Mouse (Mus musculus) intestine, postnatal 0 days (tissue): ENCODE data around the gene Grik5. TPM values are rescaled to one million over a fixed set of nuclear protein-coding genes. Genes with fewer than 3 reads are reported as not detected.
"Not testable (repeated sequence)": the region's sequence is repeated elsewhere in the genome, so short reads cannot be mapped to it uniquely, and the experiment has no call there.

Experiments used
- ATAC-seq: fragments of 200-750 bp; cut with Nextera tagmentation; 2 replicates; pipeline ENCODE4 v1.8.0; 2017; ENCODE audit warnings: mild to moderate bottlenecking, moderate TSS enrichment, moderate library complexity
- H3K27ac ChIP-seq: fragments of 300-500 bp; sonication (generic); 2 replicates; pipeline ENCODE4 v1.5.1; 2014; ENCODE audit warnings: mild to moderate bottlenecking, low read depth, low read length, moderate library complexity
- H3K27me3 ChIP-seq: fragments of 300-500 bp; sonication (generic); replicated peaks from 2 replicates; pipeline ENCODE4 v1.6.1; 2014; ENCODE audit warnings: low read length, mixed read lengths; ENCODE audit not compliant: control insufficient read depth, insufficient read depth
- H3K36me3 ChIP-seq: fragments of 300-500 bp; sonication (generic); 2 replicates; pipeline ENCODE4 v1.6.1; 2014; ENCODE audit warnings: mild to moderate bottlenecking, moderate library complexity; ENCODE audit not compliant: control insufficient read depth, insufficient read depth
- H3K4me1 ChIP-seq: fragments of 300-500 bp; sonication (generic); replicated peaks from 2 replicates; pipeline ENCODE4 v1.6.1; 2014; ENCODE audit warnings: antibody characterized with exemption, low read length, mixed read lengths; ENCODE audit not compliant: control insufficient read depth, insufficient read depth
- H3K4me2 ChIP-seq: fragments of 300-500 bp; sonication (generic); replicated peaks from 2 replicates; pipeline ENCODE4 v1.6.1; 2014; ENCODE audit warnings: low read depth, mild to moderate bottlenecking, moderate library complexity
- H3K4me3 ChIP-seq: fragments of 300-500 bp; sonication (generic); 2 replicates; pipeline ENCODE4 v1.5.1; 2014; ENCODE audit warnings: low read depth, low read length
- H3K9ac ChIP-seq: fragments of 300-500 bp; sonication (generic); 2 replicates; pipeline ENCODE4 v1.6.1; 2014; ENCODE audit warnings: mild to moderate bottlenecking, low read depth, low read length
- H3K9me3 ChIP-seq: fragments of 300-500 bp; sonication (generic); 2 replicates; pipeline ENCODE4 v1.6.1; 2016; ENCODE audit warnings: mixed run types; ENCODE audit not compliant: control insufficient read depth
- CTCF ChIP-seq: sonication (generic); IDR thresholded peaks from 2 replicates; pipeline ENCODE4 v1.5.1; 2016; ENCODE audit warnings: low read depth, mild to moderate bottlenecking, control low read depth, antibody characterized with exemption, moderate library complexity
- WGBS: fragments of 180-500 bp; shearing (Covaris S2); extraction: QIAGEN DNeasy Blood & Tissue Kit; methylation state at CpG from one replicate; pipeline ENCODE4 v1.1.7; 2014; 5-methylcytosine and 5-hydroxymethylcytosine counted together
- polyA plus RNA-seq: library from polyadenylated mRNA; unstranded; fragments of >200 nt; fragmentation: Nextera tagmentation; extraction: Ambion mirVana; gene quantifications from 2 replicates; pipeline ENCODE4 v1.2.1, GENCODE M21; 2015

The Grik5 gene
- polyA plus RNA-seq, 1 experiment from 2014 or later, result 1.3 TPM

DNA sequence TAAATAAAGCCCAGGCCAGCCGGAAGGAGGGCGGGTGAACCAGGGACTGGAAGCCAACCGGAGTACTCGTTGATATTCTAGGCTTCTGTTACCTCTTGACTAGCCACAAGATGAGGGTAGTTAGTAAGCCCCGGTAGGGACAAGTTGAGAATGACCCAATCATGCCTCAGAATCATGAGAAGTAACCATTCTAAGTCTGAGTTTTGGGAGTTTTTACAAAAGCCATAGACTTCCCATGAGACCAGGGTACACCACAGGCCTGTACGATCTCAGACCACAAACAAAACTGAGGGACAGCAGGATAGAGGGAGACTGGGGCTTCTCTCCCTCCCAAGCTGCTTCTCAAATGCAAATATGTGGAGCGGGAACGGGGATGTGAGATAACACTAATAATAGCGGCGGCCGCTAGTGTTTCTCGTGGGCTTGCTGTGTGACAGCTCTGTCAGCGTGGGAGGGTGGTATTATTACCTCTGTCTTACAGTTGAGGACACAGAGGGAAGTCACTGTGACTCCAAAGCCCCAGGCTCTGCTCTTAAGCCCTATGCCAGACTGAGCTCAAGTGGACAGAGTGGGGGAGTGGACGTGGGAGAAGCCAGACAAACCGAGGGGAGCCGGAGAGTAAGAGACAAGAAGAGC is 22.7 kb downstream of the Grik5 start:
- 87% methylated on average over 16 of the region's 16 CpGs for WGBS
- Histone ChIP-seq H3K36me3 (peaks cover 7% of the 10 kb centered on the region; the same call in 1 of the 2 replicates), H3K27ac (no peak overlapping the region), H3K9ac (no peak overlapping the region), H3K27me3 (no peaks in the 10 kb centered on the region), H3K4me3 (no peak overlapping the region), H3K9me3 (no peaks in the 10 kb centered on the region), H3K4me2 (no peak overlapping the region), H3K4me1 (no peaks in the 10 kb centered on the region)
- no peak for TF ChIP-seq CTCF
- no peak for ATAC-seq

DNA sequence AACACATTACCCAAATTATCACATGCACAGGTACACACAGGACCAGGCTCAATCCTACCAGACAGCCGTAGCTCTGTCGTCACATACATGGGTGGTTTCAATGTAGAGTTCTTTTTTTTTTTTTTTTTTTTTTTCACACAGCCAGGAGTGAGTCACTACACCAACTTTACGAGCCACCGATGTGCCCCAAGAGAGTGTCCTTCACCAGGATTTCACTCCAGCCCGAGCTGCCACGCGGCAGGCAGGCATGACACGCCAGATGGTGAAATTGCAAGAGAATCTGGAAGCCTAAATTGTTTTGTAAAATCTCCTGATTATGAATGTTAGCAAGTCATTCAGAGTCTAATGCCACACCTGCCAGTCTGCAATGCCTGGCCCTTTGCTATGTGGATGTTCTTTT is 24.8 kb downstream of the Grik5 start:
- Histone ChIP-seq H3K27me3 (no peaks in the 10 kb centered on the region), H3K27ac (no peak overlapping the region), H3K36me3 (peaks cover 15% of the 10 kb centered on the region; the same call in 1 of the 2 replicates), H3K4me2 (no peak overlapping the region), H3K9me3 (no peaks in the 10 kb centered on the region), H3K4me3 (no peak overlapping the region), H3K9ac (no peak overlapping the region), H3K4me1 (no peaks in the 10 kb centered on the region)
- 75% methylated on average over 8 of the region's 8 CpGs for WGBS
- no peak for TF ChIP-seq CTCF
- ATAC-seq, result no peak

DNA sequence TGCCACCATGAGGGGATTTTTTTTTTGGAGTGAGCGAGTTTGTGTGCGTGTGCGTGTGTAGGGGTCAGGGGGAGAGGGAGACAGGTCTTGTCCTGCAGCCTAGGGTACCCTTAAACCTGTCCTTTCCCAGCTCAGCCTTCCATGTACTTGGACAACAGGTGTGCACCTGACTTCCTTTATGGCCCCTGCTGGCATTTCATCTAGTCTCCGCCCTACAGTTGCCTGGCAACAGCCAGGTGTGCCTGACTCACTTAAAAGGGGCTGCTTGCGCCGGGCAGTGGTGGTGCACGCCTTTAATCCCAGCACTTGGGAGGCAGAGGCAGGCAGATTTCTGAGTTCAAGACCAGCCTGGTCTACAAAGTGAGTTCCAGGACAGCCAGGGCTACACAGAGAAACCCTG is 27.5 kb downstream of the Grik5 start:
- 67% methylated on average over 7 of the region's 7 CpGs for WGBS
- H3K36me3 ChIP-seq, result peaks cover 15% of the 10 kb centered on the region; the same call in 1 of the 2 replicates
- not testable (repeated sequence) for H3K9me3 ChIP-seq, H3K9ac ChIP-seq, H3K4me2 ChIP-seq, H3K27ac ChIP-seq, ATAC-seq, H3K4me1 ChIP-seq, H3K27me3 ChIP-seq, H3K4me3 ChIP-seq

DNA sequence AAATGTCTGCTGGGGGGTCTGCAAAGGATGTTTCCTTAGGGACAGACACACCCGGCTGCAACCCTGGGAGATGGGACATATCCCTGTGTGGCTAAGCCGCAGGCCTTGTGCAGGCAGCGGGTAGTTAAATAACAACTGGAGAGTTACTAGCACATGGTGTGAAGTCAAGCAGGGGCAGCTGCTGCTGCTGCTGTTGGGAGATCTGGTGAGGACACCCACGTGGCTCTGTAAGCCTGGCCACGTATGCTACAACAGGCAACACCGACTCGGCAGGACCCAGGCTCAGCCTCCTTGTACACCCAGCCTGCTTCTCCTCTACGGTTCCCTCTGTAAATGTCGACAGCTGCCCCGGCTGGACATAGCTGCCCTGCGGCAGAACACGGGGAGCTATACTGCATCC is 30.2 kb downstream of the Grik5 start:
- Histone ChIP-seq H3K4me1 (no peaks in the 10 kb centered on the region), H3K9me3 (no peaks in the 10 kb centered on the region), H3K27me3 (no peaks in the 10 kb centered on the region), H3K4me2 (no peak overlapping the region), H3K27ac (no peak overlapping the region), H3K9ac (no peak overlapping the region), H3K36me3 (peaks cover 15% of the 10 kb centered on the region; the same call in 1 of the 2 replicates), H3K4me3 (no peak overlapping the region)
- ATAC-seq, result no peak
- 94% methylated on average over 12 of the region's 12 CpGs for WGBS
- TF ChIP-seq CTCF, result no peak

DNA sequence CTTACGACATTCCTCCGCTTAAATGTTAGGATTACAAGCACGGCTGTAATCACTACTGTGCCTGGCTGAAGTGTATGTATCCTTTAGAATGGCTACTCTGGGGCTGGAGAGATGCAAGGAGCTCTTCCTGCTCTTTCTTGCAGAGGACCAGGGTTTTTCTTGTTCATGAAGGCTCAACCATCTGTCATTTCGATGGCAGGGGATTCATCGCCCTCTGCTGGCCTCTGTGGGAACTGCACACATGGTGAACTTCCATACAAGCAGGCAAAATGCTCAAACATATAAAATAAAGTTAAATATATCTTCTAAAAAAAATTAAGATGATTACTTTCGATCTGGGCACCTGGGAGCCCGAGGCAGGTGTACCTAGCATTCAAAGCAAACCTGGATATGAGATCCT is 36.2 kb downstream of the Grik5 start:
- Histone ChIP-seq H3K36me3 (no peaks in the 10 kb centered on the region), H3K4me2 (no peak overlapping the region)
- 58% methylated on average over 7 of the region's 7 CpGs for WGBS

DNA sequence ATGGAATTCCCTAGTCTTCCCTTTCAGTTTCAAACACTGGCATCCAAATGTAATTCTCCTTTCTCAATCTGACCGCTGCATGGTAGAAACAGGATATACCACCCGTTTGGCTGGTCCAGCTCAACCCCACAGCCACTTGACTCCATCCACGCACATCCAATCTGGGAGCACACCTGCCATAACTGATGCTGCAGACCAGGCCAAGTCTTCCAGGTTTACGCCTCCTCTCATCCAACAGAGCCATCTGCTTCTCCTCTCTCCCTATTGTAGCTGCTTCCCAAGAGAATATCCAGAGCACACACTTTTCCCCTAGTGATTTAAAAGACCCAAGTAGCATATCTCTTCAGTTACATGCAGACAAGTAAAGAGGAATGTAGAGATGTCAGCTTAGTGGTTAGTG is 37.4 kb downstream of the Grik5 start:
- Histone ChIP-seq H3K4me2 (no peak overlapping the region), H3K4me3 (no peak overlapping the region), H3K4me1 (no peaks in the 10 kb centered on the region), H3K27me3 (no peaks in the 10 kb centered on the region), H3K36me3 (no peaks in the 10 kb centered on the region), H3K9ac (no peak overlapping the region), H3K9me3 (no peaks in the 10 kb centered on the region), H3K27ac (no peak overlapping the region)
- WGBS, result 88% methylated on average over 4 of the region's 4 CpGs
- TF ChIP-seq CTCF, result no peak
- no peak for ATAC-seq

More for the DNA sequence above, 36.2 kb downstream of the Grik5 start:
- Histone ChIP-seq H3K27ac (no peak overlapping the region), H3K9ac (no peak overlapping the region), H3K4me1 (no peaks in the 10 kb centered on the region), H3K4me3 (no peak overlapping the region), H3K9me3 (no peaks in the 10 kb centered on the region), H3K27me3 (no peaks in the 10 kb centered on the region)
- no peak for ATAC-seq
- peak; percentile 86 for TF ChIP-seq CTCF

DNA sequence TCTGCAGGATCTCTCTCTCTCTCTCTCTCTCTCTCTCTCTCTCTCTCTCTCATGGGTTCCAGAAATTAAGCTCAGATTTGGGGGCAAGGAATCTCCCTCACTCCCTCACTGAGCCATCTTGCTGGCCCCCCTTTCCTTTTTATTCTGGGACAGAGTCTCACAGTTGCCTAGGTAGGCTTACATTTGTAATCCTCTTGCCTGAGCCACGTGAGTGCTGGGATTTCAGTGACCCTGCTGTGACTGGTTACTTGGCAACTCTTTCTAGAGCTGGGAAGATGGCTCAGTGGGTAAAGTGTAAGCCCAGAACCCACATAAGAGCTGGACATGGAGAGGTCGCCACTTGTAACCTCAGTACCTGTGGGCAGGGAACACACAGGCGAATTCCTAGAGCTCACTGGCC is 40.6 kb downstream of the Grik5 start:
- Histone ChIP-seq H3K9me3 (no peaks in the 10 kb centered on the region), H3K36me3 (no peaks in the 10 kb centered on the region), H3K4me3 (no peak overlapping the region), H3K27ac (no peak overlapping the region), H3K9ac (no peak overlapping the region), H3K4me1 (no peaks in the 10 kb centered on the region), H3K27me3 (no peaks in the 10 kb centered on the region), H3K4me2 (no peak overlapping the region)
- ATAC-seq, result no peak
- WGBS, result 74% methylated on average over 3 of the region's 3 CpGs
- no peak for TF ChIP-seq CTCF
